Mouse (Mus musculus): ENCODE results near the gene Syt1.

The Syt1 gene

DNA sequence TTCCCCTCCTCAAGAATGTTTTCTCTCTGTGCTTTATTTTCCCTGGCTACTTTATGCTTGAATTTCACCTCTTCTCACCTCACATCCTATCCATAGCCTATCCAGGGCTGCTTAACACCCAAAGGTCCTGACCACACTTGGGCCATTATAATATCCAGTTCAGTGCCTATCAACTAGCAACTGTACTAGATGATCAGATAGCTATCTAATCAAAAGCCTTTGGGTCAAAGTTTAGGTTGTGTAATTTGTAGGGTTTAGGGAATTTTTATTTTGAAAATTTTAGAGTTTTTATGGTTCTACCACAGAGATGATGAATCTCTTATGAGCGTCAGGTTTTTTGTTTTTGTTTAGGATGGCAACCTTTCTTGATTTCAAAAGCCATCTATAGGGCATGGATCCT is 125.0 kb downstream of the Syt1 start:
- in situ Hi-C loops (cut with MseI, MboI) = no loop called here

DNA sequence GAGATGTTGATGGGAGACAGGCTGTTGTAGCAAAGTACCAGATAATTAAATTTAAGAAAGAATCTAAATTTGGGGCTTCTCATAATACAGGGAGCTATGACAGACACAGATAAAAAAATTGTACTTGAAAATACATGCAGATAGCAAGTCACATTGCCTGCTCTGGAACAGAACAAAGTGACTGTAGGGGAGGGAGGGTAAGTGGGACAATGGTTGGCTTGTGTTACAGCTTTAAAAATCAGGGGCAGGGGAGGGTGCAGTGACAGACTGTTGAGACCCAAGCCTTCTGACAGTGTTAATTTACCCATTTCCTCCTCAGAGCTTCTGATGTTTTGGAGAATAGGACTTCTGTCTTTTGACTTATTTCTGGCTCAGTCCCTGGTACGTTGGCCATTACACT is 126.3 kb downstream of the Syt1 start:
- in situ Hi-C loops (cut with MseI, MboI) = no loop called here

DNA sequence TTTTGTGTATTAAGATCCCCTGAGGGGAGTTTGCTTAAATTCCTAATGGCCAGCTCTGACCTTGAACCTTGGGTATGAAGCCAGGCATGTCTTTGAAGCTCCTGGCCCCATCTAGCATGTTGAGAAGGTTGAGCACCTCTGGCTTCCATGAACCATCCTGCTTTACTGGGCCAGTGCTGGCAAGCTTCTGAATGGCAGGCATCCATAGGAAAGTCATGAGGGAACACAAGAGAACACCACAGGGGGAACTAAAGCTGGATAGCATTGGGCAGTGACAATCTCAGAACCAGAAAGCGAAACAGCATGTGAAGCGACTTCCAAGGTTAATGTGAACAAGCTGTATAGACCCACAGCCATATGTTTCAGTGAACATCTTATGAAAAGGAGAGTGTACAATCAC is 130.4 kb downstream of the Syt1 start:
- in situ Hi-C loops (cut with MseI, MboI) = no loop called here

GRCm38 (mm10) chr10:108875730-108876129 is 135.1 kb downstream of the Syt1 start:
- in situ Hi-C loops (cut with MseI, MboI) = no loop called here

DNA sequence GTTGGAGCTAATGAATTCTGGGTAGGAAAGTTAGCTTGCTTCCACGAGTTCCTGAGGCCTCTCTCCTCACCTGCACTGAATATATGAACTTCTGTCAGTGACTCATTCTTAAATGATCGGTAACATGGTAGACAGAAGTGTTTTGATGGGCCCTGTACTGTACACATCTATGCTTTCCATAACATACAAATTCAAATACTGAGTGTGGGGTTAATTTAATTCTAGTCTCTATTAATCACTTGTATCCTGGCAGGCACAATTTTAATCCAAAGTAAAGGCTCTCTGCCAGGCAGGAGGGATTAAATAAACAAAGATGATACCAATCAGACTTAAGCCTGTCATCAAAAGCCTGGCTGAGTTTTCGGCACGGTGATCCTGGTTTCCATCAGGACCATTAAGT is 136.1 kb downstream of the Syt1 start:
- in situ Hi-C loops (cut with MseI, MboI) = no loop called here

- in situ Hi-C loops (cut with MseI, MboI) = no loop called here
These were observed 138.4 kb downstream of the Syt1 start for GRCm38 (mm10) chr10:108872359-108872758.

DNA sequence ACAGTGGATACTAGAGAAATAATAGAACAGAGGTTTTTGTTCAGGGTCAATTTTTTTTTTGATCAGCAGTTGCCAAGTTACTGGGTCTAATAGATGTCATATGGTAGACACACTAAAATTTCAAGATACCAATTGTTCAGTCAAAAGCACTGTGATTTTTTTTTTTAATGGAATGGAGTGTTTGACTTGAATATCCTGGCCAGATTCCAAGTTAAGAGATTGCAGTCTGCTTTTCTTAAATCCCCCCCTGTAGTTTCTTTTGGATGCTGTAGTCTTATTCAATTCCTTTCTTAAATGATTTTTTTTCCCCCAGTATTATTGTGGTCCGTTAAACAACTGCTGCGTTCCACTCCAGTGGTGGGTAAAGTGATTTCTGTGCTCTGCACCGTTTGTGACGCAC is 140.2 kb downstream of the Syt1 start:
- in situ Hi-C loops (cut with MseI, MboI) = no loop called here

DNA sequence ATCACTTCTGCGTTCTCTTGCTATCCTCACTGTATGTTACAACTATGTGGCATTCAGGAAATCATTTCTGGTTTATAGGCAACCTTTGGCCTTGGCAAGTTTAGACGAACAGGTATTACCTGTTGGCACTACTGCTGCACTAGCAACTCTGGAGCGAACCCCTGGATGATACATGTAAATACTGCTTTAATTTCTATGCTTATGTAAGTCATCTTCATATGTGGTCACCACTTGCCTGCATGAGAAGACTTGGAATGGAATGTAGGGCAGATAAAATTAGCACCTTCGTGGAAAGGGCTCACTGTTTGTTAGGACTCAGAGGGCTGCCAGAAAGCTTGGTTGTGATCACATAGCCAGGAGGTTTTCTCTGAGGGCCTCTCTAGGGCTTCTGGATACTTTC is 142.6 kb downstream of the Syt1 start:
- in situ Hi-C loops (cut with MseI, MboI) = no loop called here

- in situ Hi-C loops (cut with MseI, MboI) = no loop called here
These were observed 143.6 kb downstream of the Syt1 start for GRCm38 (mm10) chr10:108867202-108867601.

- in situ Hi-C loops (cut with MseI, MboI) = no loop called here
These were observed 145.2 kb downstream of the Syt1 start for GRCm38 (mm10) chr10:108865586-108865985.

GRCm38 (mm10) chr10:108855986-108856385 is 154.8 kb downstream of the Syt1 start:
- in situ Hi-C loops (cut with MseI, MboI) = no loop called here

GRCm38 (mm10) chr10:108852757-108853156 is 158.0 kb downstream of the Syt1 start:
- in situ Hi-C loops (cut with MseI, MboI) = no loop called here

- in situ Hi-C loops (cut with MseI, MboI) = no loop called here
These were observed 173.3 kb downstream of the Syt1 start for GRCm38 (mm10) chr10:108837434-108837833.

GRCm38 (mm10) chr10:108832248-108832647 is 178.5 kb downstream of the Syt1 start:
- in situ Hi-C loops (cut with MseI, MboI) = no loop called here

- in situ Hi-C loops (cut with MseI, MboI) = no loop called here
These were observed 179.0 kb downstream of the Syt1 start for GRCm38 (mm10) chr10:108831801-108832200.

- in situ Hi-C loops (cut with MseI, MboI) = no loop called here
These were observed 188.5 kb downstream of the Syt1 start for GRCm38 (mm10) chr10:108822273-108822672.

GRCm38 (mm10) chr10:108815339-108815738 is 195.4 kb downstream of the Syt1 start:
- in situ Hi-C loops (cut with MseI, MboI) = no loop called here

GRCm38 (mm10) chr10:108804380-108804779 is 206.4 kb downstream of the Syt1 start:
- in situ Hi-C loops (cut with MseI, MboI) = no loop called here

DNA sequence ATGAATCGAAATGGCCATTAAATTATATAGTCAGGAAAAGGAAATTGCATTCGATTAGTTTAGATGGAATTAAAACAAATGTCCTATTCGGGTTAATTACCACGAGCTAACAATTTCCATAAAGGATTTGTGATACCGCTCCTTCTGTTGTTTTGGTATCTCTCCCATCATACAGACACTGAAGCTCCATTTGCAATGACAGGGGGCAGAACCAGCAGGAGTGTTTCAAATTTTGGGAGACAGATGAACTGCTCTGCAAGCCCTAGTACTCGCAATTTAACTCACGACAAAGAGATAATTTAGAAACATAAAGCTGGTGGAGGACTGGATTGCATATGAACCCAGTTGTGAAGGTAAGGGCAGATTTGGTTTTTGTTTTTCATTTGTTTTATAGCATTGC is 210.0 kb downstream of the Syt1 start:
- in situ Hi-C loops (cut with MseI, MboI) = no loop called here

DNA sequence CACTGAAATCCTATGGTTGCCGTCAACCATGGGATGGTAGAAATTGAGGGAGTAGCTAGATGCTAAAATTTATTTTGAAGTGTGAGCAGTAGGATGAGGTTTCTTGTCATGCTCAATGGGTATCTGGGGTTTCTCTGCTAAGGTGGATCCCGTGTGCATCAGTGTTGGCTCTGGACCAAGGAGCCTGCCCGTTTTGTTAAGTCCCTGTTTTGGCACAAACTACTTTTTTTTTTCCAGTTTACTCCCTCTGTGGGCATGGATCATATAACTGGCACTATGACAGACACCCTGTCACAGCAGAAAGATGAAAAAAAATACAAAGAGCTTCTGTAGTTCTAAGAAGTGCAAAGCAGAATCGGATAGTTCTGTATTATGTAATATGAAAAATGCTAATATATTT is 212.0 kb downstream of the Syt1 start:
- in situ Hi-C loops (cut with MseI, MboI) = no loop called here

DNA sequence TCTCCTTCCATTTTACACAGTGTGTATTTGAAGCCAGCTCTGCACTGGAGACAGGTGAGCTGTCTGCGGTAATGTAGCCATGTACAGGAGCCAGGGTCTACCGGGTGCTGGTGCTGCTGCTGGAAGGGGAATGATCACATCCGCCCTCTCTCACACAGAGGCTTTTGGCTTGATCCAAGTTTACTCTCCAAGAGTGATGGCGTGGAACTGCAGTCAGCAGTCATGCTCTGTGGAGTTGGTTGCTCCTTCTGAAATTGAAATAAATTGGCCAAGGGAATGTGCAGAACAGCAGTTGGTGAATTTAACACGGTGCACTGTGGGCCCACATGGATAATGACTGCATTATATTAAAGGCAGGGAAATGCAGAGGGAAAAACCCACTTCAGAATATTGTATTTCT is 228.0 kb downstream of the Syt1 start:
- in situ Hi-C loops (cut with MseI, MboI) = no loop called here

DNA sequence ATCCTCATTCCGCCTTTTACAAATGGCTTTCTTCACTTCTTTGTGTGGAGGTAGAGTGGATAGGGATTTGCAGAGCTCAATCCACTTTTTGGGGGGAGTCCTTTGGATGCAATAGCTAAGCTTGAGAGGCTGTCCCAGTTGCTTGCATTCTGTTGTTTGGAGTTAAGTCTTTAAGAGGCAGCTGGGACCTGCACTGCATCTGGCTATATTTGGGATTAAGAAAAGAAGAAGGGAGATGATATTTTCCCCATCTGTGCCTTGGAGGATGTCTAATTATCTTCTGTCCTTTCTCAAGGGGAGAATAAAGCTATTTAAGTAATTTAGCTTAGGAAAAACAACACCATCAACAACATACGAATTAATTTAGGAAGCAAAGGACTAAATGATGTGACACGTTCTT is 230.2 kb downstream of the Syt1 start:
- in situ Hi-C loops (cut with MseI, MboI) = no loop called here

GRCm38 (mm10) chr10:108776735-108777134 is 234.0 kb downstream of the Syt1 start:
- in situ Hi-C loops (cut with MseI, MboI) = no loop called here

DNA sequence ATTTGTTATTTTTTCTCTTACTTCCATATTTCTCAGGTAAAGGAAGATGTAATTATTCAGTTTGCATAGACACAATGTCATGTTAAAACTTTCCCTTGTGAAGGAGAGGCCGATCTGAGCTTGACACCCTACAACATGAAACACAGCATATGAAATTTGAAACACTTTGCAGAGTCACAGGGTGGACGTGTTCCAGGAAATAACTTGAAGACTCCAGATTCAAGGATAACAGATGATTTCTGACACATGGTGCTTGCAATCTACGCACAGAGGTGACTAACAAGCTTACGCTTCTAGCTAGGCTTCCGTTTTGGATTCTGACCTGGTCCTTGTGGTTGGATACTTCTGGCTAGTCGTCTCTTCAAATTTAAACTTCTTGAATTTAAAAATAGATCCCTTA is 239.7 kb downstream of the Syt1 start:
- in situ Hi-C loops (cut with MseI, MboI) = no loop called here

- in situ Hi-C loops (cut with MseI, MboI) = no loop called here
These were observed 245.2 kb downstream of the Syt1 start for GRCm38 (mm10) chr10:108765564-108765963.
